8 mouse cellular contexts compared by ENCODE assay signal in genomic region chr14:57808558-57808957, GRCm38 (mm10). TPM values are rescaled to one million over a fixed set of nuclear protein-coding genes. Genes with fewer than 3 reads are reported as not detected.
DNase-seq lines count a peak whose midpoint lies in the region; ATAC-seq and TF ChIP-seq lines count a peak whose summit lies in the region.
"Had no signal": no experiment of that assay in that cellular context is flagged by ENCODE, and none has a peak within 500 bp of the region (broad histone marks: within the 10 kb centered on the region; RNA-seq: fewer than 3 reads in every experiment).

No protein-coding gene starts in this region.

- intact Hi-C loops in left cerebral cortex, adult 2 months (cut with DNase I): no loop called here

- H3K9me3 ChIP-seq in intestine, embryonic 15.5 days: no peaks in the 10 kb centered on the region

- 75% methylated on average over 5 of the region's 5 CpGs for WGBS in intestine, embryonic 15.5 days

- no peak for DNase-seq in left cerebral cortex, adult 2 months (ENCODE audit: extremely low spot score in 1 of 2, low spot score in 2 of 2)
- no peak for DNase-seq in left cerebral cortex, adult 18-20 months (ENCODE audit: low spot score in 2 of 2)
- peak; percentile 82 for DNase-seq in R1 (ENCODE audit: low read depth, low spot score)
- peak; percentile 64 for DNase-seq in splenic B cell, adult 2 months (ENCODE audit: low read depth, low spot score)
- no peak for DNase-seq in cerebellum, adult 11 months
- DNase-seq in layer of hippocampus, adult 11-12 months (ENCODE audit: low spot score): no peak

- H3K4me1 ChIP-seq in intestine, embryonic 15.5 days (replicated peaks): no peaks in the 10 kb centered on the region

- H3K36me3 ChIP-seq in intestine, embryonic 15.5 days: peaks cover 38% of the 10 kb centered on the region
- H3K36me3 ChIP-seq in splenic B cell, adult 2 months (ENCODE audit: control insufficient read depth, insufficient read depth, low read length, poor library complexity, severe bottlenecking): peaks cover 5% of the 10 kb centered on the region; the same call in 1 of the 2 replicates

- no peaks in the 10 kb centered on the region for H3K27me3 ChIP-seq in intestine, embryonic 15.5 days (replicated peaks)
- no peaks in the 10 kb centered on the region for H3K27me3 ChIP-seq in splenic B cell, adult 2 months (ENCODE audit: control insufficient read depth, insufficient read depth, low read length, poor library complexity, severe bottlenecking)

- no peak overlapping the region for H3K27ac ChIP-seq in left cerebral cortex, adult 2 months
- no peak overlapping the region for H3K27ac ChIP-seq in intestine, embryonic 15.5 days
- H3K27ac ChIP-seq: macrophage had no signal

- ATAC-seq in intestine, embryonic 15.5 days: 0 out of 2 replicates have a peak, but pooled peaks have one; percentile 39

- no peak overlapping the region for H3K9ac ChIP-seq in intestine, embryonic 15.5 days

- peak; percentile 46 for TF ChIP-seq CTCF in left cerebral cortex, adult 2 months (IDR thresholded peaks at IDR 0.05)

- no peak overlapping the region for H3K4me2 ChIP-seq in intestine, embryonic 15.5 days (replicated peaks)

- no peak overlapping the region for H3K4me3 ChIP-seq in left cerebral cortex, adult 2 months
- no peak overlapping the region for H3K4me3 ChIP-seq in intestine, embryonic 15.5 days (replicated peaks)

RNA-seq across cellular contexts. Expression of gene Sap18, which starts 10.6 kb away (rescaled TPM):
- 10 to 100 TPM; 54.3 to 56.0 TPM for total RNA-seq in left cerebral cortex, adult 2 months (2021)
- 10 to 100 TPM; 56.5 to 62.8 TPM for total RNA-seq in left cerebral cortex, adult 18-20 months (2021)
- 18.2 and 22.3 TPM in 2 replicates for polyA plus RNA-seq in intestine, embryonic 15.5 days (2015; fragmentation: Nextera tagmentation; extraction: Ambion mirVana)

RNA-seq across cellular contexts. Expression of gene Ska3, which starts 17.4 kb away (rescaled TPM):
- total RNA-seq in left cerebral cortex, adult 2 months (2021): under 1 TPM; 0.72 to 0.89 TPM
- total RNA-seq in left cerebral cortex, adult 18-20 months (2021): under 1 TPM; 0.37 to 0.42 TPM
- polyA plus RNA-seq in intestine, embryonic 15.5 days (2015; fragmentation: Nextera tagmentation; extraction: Ambion mirVana): 27.2 and 30.8 TPM in 2 replicates

RNA-seq across cellular contexts. Expression of gene Mrpl57, which starts 17.5 kb away (rescaled TPM):
- 10 to 100 TPM; 58.9 to 60.3 TPM for total RNA-seq in left cerebral cortex, adult 2 months (2021)
- total RNA-seq in left cerebral cortex, adult 18-20 months (2021): 10 to 100 TPM; 50.5 to 61.8 TPM
- 177 and 197 TPM in 2 replicates for polyA plus RNA-seq in intestine, embryonic 15.5 days (2015; fragmentation: Nextera tagmentation; extraction: Ambion mirVana)

RNA-seq across cellular contexts. Expression of gene Lats2, which starts 50.4 kb away (rescaled TPM):
- 10 to 100 TPM; 17.0 to 22.2 TPM for total RNA-seq in left cerebral cortex, adult 2 months (2021)
- 10 to 100 TPM; 18.2 to 21.3 TPM for total RNA-seq in left cerebral cortex, adult 18-20 months (2021)
- 16.2 and 16.9 TPM in 2 replicates for polyA plus RNA-seq in intestine, embryonic 15.5 days (2015; fragmentation: Nextera tagmentation; extraction: Ambion mirVana)

Comparison
In these comparisons a context has a peak if more than half of its experiments do, and no peak if none do; other contexts are left out.
1. DNase-seq: peak in R1 (single experiment) and splenic B cell, adult 2 months (single experiment); none in left cerebral cortex, adult 2 months (0 of 2), left cerebral cortex, adult 18-20 months (0 of 2), cerebellum, adult 11 months (single experiment) and layer of hippocampus, adult 11-12 months (single experiment).